Mouse (Mus musculus): ENCODE data around the gene Wars2.
A peak's percentile ranks its signal among the peaks of the same experiment; 100 is the strongest.

Gene Wars2

DNA sequence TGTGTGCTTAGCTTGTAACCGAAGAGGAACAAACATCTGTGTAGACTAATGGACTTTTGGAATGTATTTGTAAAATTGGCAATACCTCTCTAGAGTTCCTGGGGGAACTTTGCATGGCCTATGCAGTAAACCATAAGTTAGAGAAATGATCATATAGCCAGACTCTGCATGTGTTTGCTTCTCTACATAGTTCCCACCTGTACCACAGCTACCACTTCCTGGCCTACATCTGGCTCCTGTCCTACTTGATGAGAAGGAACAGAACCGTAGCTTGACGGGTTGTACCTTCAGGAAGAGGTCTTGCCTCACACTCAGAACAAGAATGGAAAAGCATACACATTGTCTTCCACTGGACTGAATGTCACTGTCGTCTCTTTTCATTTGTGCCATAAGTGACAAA, 52.7 kb downstream of the Wars2 start:
- DNase-seq: peak; percentile 39

DNA sequence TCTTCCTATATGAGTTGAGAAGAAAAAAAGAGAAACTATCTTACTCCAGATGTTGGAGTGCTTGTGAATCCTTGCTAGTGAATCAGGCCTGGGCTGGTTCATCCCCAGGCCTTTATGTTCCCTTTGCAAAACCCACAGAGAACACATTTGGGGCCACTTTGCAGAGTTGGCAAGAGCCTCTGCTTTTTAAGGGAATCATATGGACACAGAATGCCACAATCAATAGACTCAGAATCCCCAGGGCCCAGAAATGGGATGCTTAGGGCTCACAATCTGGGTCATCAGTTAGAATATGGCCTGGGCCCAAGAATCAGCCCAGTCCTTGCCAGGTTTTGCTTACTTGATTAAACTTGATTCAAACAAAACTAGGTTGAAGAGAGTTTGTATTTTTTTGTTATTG, 62.5 kb downstream of the Wars2 start:
- no peak for DNase-seq

DNA sequence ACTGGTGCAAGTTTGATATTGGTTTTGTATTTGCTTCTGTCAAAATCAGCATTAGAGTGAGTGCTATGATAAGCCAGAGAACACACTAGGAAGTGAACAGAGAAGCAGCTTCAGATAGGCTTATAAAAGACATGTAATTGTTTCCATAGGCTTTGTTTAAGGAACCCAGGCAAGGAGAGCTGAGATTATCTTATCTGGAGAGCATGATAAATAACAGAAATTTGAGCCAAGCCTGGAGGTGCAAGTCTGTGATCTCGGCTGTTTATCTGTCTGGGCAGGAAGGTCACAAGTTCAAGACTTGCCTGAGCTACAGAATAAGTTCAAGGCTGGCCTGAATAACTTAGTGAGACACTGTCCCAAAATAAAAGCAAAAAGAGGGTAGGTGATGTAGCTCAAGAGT, 67.5 kb downstream of the Wars2 start:
- DNase-seq: no peak

DNA sequence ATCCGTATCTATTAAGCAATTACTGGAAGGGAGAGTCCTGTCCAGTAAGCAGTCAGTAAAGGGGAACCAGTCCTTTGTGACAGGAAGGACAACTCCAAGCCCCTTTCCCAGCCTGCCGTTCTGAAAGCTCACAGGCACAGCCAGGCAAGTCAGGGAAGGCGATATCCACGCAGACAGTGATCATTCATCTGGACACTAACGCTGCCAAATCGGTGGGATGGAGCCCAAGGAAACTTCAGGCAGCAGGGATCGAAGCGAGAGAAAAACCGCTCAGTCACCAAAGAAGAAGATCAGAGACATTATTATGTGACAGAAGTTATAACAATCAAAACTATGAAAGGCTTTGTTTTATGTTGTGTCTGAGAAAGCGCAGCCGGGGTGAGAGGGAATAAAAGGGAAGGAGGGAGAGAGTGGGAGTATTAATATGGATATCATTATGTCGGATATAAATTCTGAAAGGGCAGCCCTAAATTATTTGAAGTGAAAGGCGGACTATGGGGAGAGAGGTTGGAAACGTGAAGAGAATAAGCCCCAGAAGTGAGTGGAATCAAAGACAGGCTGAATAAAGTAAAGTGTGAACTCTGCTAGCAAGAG, 70.3 kb downstream of the Wars2 start:
- no peak for DNase-seq

DNA sequence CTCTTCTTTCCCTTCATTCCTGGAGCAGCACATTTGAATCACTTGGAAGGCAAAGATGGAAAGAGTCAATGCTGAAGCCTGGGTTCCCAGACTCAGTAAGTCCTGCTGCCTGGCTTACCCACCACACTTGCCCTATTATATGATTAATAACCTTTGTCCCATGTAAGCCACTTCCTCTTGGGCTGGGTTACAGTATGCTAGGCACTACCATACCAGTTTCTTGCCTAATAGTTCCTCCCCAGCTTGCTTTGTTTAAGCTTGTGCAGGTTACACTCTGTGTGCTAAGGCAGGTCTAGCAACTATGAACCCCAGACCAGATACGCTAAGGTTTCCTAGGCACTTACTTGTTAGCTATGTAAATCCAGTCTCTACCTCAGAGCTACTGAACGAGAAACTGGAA, 86.9 kb downstream of the Wars2 start:
- DNase-seq: no peak

DNA sequence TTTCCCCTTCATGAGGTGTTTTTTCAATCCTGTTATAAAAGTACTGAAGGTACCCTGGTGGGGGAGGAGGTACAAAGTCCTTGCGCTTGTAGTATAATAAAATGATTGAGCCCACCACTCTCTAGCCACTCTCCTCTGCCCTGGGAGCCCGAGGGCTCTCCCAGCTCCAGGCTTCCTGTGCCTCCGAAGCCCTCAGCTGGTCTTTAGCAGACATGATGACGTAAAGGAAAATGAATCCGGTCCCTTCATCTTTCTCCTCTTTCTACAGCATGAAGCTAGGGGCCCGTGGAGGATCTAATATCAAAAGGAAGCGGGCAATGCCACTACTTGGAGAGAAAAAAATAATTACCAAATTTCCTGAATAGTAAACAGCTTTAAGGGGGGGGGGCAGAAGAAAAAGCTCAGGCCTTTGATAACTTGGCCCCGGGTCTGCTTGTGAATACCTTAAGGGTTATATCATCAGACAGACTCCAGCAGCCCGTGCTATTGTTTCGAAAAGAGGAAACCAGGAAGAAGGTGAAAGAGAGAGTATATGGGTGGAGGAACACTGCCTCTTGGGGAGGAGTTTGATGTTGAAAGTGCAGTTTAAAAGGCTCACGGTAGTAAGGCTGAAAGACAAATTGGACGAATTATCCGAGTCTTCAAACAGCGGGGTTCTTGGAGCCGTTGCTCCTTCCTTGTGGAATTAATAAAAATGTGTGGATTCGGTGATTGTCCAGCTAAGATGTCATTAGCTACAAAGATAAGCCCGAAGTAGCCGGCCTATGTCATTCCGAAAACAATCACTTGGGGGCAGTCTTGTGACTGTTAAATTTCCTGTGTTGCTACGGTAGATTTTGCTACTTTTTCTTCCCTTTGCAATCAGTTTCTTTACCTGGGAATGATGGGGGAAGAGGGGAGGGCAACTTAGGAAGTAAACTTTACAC, 92.8 kb downstream of the Wars2 start:
- peak; percentile 76 for DNase-seq

DNA sequence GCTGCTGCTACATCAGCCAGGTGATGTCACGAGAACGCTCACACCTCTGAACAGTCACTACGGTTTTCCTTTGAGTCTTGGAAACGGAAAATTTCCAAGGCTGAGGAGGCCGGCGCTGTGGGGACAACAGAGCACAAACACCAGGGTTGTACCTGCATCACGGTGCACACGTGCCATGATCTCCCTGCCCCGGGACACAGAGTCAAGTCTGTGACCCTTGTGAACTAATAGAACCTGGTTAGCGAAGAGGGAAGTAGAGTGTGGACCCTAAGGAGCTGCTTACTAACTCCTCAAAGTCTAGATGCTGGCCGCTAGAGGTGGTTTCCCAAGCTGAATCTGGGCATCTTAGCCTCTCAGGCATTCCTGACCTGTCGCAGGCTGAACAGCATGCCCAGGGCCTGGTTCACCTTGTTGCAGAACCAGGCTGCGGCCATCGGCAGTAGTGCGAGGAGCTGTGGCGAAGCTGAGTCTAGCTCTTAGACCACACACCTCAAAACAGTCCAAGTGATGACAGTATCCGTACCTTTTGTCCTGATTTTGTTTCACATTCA, 93.5 kb downstream of the Wars2 start:
- no peak for DNase-seq

GRCm38 (mm10) chr3:99235116-99235803, 94.4 kb downstream of the Wars2 start:
- no peak for DNase-seq

DNA sequence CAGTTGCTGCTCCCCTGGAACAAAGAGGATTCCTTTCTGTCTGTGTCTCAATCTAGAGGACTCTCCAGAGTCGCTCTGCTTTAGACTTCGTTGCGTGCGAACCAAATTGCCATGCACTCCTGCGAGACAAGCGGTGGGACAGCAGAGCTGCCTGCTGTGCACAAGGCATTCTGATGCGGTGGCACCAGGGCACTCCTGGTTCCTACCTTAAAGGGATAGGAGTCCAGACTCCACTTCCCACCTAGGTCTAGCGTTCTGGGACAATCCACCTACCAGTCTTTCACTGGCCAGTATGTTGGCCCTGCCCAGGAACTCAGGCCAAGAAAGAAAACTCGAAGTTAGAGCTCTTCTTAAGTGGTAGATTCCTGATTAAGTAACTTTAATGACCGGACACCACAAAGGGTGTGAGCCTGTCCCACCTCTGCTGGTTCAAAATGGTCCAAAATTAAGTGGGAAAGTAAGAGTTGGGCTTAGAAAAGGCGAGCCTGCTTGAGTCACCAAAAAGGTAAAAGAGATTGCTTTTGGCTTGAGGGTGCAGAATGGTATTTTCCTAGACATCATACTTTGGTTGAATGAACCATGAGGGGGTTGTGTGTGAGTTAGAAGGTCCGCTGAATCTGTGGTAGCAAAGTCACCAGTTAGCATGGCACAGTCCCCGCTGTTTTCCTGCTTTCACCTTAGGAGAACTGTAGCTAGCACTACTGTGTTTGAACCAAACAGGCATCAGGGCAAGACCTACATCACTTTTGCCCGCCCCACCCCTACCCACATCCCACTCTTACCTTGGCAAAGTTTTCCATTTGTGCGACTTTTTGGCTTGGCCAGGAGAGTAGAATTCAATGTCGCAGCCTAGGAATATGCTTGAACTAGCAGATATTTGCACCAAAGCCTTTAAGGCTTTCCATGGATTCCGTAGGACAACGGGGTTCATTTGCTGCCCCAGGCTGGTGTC, 95.2 kb downstream of the Wars2 start:
- no peak for DNase-seq

DNA sequence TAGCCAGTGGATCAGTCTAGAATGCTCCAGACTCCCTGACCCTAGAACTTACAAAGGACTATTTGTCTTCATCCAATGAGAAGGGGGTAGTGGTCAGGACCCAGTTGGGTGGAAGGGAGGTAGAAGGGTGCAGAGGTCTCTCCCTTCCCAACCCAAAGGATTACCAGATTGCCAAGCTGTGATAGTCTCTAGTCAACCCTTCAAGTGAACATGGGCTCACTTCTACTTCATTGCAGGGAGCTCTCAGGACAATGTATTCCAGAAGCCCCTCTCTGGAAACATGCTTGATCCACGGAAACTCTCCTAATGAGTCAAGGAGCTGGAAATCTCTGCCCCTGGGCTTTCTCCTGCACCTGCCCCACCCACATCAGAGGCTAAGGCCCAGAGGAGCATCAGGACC, 97.8 kb downstream of the Wars2 start:
- no peak for DNase-seq

DNA sequence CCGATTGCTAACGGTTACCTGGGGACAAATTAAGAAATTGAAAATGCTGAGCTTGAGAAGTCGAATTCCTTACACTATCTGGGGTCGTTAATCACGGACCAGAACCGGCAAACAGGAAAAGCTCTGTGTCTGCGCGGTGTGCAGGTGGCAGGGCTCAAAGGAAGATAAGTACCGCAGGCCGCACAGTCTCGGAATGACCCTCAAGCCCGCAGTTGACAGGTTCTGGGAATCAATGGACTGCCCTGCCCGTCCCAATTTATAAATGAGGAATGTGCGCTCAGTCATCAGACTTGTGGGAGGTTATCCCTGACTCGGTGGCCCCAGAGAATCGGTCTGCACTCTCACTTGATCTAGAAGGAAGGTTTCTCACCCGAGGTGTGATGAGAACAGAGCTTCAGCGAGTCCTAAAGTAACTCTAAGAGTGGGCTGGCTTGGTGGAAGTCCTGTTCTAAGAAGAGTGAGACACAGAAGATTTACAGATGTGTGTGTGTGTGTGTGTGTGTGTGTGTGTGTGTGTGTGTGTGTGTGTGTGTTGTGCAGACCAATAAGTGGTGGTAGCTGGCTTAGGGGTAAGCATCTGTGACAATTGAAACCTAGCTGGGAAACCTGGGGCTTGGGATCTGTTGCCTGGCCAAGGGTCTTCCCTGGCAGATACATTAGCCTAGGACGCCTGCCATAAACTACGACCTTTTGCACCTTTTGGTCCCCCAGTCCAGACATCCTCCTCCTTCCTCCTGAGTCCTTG, 98.6 kb downstream of the Wars2 start:
- no peak for DNase-seq

- no peak for DNase-seq
Measured at GRCm38 (mm10) chr3:99240213-99240720, 99.4 kb downstream of the Wars2 start, which contains the start of gene Tbx15. Gene Tbx15 (plus strand): TSS chr3:99240381.

DNA sequence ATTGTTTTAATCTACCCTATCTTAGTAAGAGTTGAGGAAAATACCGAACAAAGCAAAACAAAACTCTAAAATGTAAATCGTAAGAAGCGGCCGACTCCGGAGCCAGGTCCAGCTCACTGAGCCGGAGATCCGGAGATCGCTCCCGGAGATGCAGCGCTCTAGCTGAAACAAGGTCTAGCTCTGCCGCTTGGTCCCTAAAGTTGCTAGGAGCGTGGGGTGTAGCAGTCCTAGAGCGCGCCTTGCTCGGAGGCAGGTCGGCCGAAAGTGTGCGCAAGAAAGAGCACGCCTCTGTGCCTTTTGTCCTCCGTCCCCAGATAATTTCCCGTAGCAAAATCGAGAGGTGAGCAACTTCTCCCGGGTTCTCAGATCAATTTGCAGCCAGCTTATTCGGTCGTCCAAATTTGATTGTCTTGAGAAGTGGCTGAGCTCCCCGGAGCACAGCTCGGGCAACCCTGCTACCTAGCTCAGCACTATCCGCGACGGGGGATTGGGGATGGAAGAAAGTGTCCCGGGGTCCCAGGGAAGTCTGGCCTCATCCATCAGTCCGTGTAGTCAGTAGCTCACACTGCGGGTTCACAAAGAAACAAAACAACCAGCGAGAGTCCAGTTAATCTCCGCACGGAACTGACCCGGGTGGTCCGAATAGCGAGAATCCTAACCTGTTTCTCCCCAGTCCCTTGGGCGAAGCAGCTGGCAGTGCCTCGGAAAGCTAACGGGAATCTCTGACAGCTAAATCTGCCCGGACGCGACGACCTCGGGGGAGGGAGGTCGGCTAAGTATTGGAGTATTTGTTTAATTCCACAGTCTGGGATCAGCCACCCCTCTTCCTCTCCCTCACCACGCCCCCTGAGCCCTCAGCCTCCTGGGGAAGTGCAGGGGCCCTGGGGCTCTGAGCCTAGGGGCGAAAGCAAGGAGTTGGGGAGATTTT, 100.2 kb downstream of the Wars2 start:
- DNase-seq: no peak

DNA sequence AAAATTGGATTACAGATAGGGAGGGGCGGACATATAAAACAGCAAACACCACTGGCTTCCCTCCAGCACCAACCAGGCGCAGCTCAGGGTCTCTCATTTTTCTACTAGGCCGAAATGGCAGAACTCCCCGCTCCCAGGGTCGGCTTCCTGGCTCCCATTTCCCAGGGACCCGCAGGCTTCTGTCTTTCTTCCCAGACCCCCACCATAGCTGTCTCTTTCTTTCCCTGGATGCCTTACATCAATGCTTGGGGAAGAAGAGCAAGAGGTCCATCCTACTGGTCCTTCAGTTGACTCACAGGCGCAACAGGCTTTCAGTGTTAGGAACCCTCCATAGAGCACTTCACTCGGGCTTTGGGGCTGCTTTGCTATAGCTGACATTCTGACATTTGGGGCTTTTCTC, 101.6 kb downstream of the Wars2 start:
- DNase-seq: no peak

GRCm38 (mm10) chr3:99245341-99245740, 104.5 kb downstream of the Wars2 start:
- no peak for DNase-seq

GRCm38 (mm10) chr3:99246629-99247028, 105.8 kb downstream of the Wars2 start:
- DNase-seq: no peak

DNA sequence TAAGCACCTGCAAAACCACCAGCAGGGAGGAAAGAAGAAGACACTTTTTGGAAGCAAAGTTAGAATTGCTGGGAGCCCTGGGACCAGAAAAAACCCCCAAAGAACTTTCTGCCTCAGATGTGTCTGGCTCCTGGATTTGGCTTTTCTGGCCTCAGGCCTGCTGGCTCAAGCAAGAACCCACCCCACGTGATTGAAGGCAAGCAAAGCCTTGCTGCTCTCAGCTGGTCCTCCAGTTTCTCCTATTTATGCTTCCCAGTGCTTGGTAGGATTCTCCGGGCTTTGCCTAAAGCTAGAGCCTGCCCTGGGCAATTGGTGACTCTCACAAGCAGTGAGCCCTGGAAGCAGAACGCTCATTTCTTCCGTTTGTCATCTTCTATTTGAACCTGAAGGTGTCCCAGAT, 106.7 kb downstream of the Wars2 start:
- DNase-seq: no peak

DNA sequence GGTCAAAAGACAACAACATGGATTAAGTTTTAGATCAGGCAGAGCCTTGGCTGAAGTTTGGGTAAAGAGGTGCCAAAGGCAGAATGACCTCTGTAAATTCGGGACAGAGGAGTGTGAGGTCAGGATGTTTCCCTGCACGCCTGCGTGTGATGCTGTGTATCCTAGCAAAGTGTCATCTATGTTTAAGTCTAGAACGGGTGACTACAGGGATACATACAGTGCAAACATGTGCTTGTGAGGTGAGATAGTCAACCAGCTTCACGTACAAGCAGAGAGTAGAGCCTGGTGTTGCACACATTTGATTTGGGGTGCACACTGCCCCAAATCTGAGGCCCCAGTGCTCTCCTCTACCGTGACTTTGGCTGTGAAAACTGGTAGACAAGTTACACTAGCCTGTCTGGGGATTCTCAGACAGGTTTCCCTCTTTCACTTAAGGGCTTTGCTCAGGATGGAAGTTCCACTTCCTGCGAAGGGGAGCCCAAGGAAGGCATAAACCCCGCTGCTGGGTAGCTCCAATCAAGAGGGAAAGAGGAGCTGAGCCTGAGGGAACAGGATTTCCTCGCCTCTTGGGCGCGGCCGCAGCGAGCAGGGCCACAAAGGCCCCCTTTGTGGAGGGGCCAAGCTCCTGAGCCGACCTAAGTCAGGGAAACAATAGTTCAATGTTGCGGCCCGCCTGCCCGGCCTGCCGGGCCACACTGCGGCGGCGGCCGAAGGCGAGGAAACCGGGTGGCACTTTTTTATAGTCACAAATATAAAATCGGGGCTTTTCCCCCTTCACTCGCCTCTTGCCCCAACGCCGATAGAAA, 107.3 kb downstream of the Wars2 start:
- DNase-seq: no peak

DNA sequence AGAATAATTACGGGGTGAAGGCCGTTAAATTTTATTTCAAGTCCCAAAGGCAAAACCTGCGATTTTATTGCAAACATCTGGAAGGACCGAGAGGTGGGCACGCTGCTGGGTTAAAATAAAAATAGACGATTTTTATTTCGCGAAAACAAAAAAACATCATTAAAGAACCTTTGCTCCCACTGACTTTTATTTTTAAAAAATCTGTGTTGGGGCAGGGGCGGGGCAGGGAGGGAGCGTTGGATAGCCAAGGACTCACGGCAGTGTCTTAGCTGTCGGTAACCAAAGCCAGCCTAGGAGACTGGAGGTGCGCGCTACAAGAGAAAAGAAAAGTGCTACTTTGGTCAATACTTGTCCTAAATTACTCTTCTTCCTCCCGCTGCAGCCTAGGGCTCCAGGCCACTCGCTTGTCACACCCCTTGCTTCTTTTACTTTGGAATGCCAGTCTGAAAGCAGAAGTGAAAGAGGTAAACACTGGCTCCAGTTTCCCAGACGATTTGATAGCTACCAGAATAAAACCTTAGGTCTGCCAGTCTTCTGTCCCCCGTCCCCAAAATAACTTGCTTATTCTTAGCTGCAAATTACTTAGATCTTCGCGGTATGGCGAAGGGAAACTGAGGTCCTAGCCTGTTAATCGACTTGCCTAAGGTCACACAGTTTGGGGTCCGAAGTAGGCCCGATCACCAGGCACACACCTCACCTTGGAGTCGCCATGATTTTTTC, 108.1 kb downstream of the Wars2 start:
- no peak for DNase-seq
